Mouse (Mus musculus): ENCODE measurements around the gene Slc39a3.

DNA sequence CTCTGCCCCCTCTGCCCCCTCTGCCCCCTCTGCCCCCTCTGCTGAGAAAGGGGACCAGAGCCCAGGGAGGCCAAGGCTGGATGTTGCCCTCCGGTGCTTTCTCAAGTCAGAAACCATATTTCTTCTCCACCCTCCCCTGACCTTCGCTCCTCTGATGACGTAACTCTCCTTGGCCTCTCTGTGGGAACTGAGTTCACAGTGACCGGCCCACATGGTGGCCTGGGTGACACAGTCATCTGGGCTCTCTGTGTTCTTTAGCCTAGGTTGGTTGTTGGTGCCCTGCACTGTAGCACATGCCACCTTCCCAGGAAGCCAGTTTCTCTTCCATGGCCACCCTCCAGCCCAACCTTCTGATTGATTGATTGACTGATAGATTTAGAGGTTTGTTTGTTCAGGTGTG lies 54.8 kb downstream of the Slc39a3 start:
- TF ChIP-seq CTCF (IDR thresholded peaks at IDR 0.05; ENCODE audit: low read depth, low read length): no peak
- TF ChIP-seq TAL1 (conservative IDR thresholded peaks at IDR 0.05; ENCODE audit: low read depth, low read length): no peak
